Mouse (Mus musculus) gonadal fat pad, adult 2 months (tissue): Measurements from ENCODE around the gene Slc39a10. TPM values are rescaled to one million over a fixed set of nuclear protein-coding genes. Genes with fewer than 3 reads are reported as not detected.
"Not testable (repeated sequence)": the region's sequence is repeated elsewhere in the genome, so short reads cannot be mapped to it uniquely, and the experiment has no call there.

Source experiments
- DNase-seq: peaks from one replicate; pipeline ENCODE4 v3.0.0-alpha.2; 2012; ENCODE audit warnings: low read depth
- polyA plus RNA-seq: library from polyadenylated mRNA; depleted of rRNA; stranded (reverse); fragments of >200 nt; gene quantifications from 2 replicates; pipeline ENCODE4 v1.2.3, GENCODE M21; 2012

Gene Slc39a10
- polyA plus RNA-seq, 1 experiment, result 11.9 TPM

DNA sequence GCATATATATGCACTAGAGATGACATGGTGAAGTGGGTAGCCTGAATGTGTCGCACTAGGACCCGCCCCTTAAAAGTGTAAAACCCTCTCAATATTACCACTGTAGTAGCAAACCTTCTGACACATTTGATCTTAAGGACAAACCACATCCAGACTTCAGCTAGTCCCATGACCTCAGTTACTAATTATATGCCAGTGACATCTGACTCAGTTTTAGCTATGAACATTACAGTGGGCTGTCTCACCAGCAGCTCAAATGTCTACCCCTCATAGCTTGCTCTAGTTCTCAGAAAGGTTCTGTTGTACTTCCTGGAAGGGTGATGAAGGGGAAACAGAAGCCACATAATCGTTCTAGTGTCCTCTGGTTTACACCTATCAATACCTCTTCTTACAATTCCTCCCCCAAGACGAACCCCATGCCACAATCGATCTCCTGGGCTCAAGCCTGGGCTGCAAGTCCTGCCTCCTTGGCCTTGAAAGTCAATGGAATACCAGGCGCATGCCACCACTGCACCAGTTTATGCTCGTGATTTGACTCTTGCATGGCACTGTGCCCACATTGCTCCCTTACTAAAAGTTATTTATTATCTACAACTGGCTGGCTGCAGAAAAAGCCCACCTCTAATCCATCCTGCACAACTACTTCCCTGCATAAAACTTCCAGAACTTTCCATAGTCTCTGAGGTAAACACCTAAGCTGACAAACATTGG lies 28.3 kb downstream of the Slc39a10 start:
- DNase-seq, result no peak

DNA sequence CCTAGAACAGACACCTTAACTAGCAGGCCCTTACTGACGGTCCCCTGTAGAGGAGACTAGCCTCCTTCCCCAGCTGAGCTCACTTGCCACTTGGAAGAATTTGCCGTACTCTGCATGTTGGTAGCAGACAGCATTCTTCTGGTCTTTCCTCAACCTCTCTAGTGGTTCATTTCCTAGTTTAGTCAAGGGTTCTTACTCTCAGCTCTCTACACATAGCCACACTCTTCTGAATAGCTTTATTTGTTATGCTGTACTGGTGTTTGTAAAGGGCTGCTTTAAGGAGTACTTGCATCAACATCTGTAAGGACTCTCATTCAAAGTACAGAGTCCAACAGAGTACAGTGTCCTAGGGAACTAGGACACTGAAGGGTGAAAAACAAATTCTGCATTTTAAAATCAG lies 29.2 kb downstream of the Slc39a10 start:
- no peak for DNase-seq

DNA sequence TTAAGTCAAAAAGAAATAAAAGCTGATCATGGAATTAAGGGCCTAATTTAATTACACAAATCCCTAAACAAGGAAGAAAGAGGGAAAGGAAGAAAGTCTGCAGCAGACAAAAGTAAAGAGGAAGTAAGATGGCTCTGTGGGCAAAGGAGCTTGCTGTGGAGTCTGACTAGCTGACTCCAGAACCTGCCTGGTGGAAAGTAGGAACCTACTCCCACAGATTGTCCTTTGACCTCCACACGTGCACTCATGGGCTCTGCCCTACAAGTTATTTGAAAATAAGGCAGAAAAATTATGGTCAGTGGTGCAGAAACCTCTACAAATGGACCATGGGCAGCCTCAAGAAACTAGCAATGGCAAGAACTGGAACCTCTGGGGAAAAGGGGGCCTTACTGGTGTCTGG lies 32.6 kb downstream of the Slc39a10 start:
- no peak for DNase-seq

DNA sequence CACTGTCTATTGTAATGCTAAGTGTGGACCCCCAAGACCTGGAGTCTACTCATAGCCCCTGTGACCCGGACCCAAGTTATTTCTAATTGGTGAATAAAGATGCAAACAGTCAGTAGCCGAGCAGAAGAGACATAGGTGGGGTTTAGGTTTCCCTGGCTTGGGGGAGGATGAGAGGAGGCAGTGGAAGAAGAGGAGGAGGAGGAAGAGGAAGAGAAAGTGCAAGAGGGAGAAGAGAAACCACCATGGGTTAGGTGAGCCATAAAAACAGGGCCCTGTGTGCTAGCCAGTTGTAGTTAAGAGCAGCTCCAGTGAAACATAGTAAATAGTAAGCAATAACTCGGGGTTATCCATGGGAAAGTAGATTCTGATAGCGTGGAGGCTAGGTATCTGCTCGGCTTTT lies 34.1 kb downstream of the Slc39a10 start:
- DNase-seq, result no peak

DNA sequence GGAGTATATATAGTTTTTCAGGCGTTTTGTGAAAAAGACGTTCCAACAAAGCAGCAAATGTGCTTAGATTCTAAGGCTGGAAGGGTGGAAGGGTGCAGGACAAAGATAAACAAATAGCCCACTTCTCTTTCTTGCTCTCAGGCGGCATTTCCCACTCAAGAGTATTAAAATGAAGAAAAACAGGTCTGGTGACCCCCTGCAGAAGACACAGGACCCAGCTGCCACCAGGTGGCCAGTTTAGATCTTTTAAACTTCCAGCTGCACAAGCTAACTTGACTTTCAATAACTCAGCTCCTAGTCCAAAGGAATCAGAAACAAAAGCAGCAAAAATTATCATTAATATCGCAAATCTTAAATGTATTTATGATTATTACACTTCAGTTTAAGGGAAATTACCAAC lies 36.2 kb downstream of the Slc39a10 start:
- no peak for DNase-seq

DNA sequence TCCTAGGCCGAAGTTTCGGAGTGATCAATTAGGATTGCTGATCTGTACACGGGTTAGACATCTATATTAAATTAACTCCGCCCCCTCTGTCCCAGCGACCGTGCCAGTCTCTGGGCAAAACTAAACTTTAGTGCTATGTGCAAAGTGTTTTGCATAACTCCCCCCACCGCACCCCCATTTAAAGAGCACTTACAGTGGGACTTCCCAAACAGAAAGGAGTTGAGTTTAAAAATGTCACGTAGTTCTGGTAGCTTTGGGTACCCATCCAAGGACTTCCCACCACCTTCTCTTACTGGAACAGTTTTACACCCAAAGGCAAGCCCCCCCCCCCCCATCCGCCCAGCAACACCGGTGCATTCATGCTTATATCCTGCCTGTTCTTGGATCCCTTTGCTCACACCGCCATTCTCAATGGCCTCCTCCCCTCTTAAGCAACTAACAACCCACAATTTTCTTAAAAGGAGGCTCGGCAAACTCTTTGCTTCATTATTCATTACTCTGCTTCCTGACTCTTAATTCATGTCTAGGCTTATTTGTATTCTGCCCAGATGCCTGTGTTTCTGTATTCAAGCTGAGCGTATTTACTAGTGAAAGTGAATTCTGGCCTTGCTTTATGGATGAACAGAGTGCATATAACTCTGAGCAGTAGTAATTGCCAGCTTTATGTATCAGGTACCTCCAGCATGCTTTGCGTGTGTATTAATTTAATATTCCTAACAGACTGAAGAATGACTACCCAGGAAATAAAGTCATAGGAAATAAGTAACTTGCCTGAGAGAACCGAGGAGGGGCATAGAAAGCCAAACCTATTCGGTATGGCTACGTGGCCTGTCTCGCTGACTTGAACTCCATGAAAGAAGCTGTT lies 38.4 kb downstream of the Slc39a10 start:
- DNase-seq, result no peak

DNA sequence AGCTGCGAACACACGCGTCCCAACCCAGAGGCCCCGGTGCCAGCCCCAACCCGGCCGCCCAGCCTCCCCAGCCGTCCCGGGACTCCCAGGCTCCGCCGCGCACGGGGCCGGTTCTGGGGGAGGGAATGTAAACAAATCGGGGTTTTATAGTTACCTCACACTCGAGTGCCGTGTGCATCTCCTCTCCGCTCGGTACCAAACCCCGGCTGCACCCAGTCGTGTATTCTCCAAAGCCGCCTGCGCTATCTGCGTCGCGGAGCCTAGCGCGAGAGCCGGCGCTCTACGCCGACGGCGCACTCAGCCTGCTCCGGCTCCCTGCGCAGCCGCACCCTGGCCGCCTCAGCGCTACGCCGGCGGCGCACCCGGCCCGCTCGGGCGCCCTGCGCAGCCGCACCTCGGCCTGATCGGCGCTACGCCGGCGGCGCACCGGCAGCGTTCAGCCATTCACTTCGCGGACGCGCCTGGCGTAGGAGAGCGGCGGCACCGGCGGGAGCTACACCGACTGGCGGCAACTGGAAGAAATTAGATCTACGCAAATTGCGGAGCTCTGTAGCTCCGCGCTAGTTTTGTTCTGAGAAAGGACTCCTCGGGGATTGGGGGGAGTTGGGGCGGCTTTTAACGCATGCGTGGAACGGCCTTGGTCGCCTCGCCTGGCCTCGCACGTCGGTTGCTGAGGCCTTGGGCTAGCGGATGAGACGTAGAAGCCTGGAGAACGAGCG lies 39.2 kb downstream of the Slc39a10 start:
- no peak for DNase-seq

DNA sequence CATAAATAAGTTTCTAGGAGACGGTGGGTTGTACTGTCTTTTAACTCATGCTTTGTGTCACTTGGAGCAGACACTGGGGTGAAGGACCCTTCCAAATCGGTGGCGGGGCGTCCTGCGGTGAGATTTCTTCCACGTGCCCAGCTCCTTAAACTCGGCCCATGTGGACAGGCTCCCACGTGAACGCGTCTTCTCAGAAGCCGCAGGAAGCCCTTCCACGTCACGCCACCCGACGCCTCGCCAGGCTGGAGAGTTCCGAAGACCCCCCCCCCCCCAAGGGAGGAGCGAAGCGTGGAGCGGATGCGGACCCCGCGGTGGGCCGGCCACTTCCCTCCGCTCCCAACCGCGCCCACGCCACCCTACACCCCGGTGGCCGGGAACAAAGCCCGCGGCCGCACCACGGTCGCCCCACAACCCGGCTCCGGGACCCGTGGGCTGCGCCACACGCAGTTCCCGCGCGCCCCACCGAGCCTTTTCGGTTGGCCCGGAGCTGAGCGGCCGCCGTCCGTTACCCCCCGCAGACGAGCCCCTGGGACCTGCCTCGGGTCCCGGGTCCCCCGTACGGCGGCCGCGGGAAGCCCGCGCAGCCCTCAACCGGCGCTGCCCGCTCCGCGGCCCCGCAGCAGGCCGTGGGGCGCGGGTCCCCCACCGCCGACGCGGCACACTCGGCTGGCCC lies 39.9 kb downstream of the Slc39a10 start:
- no peak for DNase-seq

DNA sequence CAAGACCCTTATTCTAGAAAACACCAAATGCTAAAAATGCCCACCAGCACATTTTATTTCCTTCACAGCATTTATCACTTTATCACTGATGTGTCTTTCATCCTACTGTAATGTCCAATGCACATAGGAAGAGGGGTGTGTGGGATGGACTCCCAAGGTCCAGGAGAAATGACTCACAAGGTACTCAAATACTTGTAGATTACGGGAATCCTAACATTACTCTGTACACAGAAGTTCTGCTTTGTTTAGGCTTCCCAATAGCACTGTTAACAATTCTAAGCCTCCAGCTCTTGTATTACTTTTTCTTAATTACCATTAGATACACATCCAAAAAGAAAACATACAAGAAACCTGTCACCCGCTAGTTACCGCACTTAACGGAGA lies 40.4 kb downstream of the Slc39a10 start:
- DNase-seq, result no peak

DNA sequence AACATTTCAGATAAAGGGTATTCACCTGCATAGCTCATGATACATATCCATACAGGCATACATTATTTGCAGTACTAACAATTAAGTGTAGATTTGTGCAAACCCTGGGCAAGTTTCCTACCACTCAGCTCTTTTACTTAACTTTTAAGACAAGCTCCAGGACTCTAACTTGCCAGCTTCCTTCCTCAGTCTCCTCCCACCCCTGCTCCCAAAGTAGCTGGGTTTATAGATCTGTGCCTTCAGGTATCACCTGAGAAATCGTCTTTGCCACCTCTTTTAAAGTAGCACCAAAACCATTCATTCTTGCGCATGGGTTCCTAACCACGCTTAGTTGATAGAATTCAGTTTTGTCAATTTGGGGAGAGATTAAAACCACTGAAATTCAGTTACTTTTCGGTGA lies 41.1 kb downstream of the Slc39a10 start:
- DNase-seq, result no peak

DNA sequence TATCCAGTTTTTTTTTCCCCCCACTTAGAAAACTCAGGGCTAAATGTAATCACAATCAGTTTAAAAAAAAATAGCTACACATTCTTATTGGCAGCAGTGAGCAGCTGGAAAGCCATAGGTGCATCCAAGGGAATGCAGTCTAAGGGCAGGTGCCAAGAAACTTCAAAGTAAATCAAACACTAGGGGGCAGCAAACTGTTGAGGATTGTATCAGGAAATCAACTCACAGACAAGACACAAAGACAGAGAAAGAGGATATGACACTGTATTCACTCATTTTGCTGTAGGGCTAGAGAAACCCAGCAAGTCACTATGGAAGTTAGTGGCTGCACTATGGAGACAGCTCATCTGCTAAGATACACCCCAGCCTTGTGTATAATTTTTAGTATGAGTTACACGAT lies 42.9 kb downstream of the Slc39a10 start:
- DNase-seq, result no peak

DNA sequence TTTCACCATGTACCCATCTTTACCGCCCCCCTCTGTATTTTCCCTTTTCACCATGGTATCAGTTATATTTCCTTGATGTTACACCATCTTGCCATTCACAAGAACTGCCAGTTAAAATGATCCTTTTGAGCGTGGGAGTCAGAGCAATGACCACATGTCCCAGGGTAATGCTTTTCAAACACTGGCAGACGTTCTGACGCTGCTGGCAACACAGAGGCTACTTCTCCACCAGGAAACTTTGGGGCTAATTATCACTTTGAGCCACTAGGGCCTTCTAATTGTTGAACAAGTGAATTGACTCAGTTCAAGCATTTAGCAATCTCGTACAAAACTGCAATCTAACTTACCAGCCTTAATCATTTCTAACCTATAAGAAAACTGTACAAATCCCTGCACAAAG lies 47.4 kb downstream of the Slc39a10 start:
- no peak for DNase-seq

DNA sequence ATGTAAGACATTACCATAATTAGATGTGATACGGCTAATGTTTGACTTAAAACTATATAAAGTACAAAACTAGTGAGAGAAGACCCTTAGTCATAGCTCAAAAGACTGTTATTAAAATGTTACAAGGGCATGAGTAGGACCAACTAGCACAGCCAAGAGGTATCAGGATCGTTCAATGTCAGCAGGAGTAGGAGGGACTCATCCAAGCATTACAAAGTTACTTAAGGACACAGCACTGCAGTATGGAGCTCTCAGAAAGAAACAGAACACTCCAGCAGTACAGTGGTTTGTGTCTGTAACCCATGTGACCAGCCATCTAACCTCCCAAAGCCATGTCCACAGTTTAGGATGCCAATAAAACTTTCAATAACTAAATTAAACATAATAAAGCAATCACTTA lies 48.4 kb downstream of the Slc39a10 start:
- DNase-seq, result no peak

DNA sequence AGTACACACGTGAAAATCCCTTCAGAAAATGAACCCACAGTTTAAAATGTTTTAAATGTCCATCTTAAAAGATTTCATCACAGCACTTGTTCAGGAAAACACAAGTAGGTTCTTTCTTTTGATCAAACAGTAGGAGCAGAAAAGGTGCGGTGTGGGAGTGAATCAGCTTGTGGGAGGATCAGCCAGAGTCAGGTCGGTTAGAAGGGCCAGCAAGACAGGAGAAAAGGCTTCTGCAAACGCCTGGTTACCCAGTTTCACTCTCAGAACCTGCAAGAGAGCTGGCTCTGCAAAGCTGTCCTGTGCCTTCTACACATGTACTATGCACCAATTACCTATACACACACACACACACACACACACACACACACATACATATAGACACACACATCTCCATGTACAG lies 49.2 kb downstream of the Slc39a10 start:
- no peak for DNase-seq

DNA sequence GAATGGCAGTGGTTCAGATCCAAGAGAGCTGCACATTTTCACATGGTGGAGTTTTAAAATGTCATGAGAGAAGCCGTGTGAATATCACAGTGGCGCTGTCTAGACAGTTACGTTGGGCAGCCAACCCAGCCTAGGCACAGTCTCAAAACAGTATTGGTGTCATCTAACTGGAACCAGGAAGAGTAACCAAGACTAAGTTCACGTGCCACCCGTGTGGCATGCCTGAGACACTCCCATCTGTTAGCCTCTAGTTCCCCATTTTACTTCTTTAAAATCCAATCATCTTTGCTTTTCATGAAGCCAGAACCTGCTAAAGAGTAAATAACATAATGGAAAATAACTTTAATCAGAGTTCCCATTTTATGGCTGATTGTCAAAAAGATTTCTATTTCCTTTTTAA lies 60.7 kb downstream of the Slc39a10 start:
- DNase-seq, result no peak

DNA sequence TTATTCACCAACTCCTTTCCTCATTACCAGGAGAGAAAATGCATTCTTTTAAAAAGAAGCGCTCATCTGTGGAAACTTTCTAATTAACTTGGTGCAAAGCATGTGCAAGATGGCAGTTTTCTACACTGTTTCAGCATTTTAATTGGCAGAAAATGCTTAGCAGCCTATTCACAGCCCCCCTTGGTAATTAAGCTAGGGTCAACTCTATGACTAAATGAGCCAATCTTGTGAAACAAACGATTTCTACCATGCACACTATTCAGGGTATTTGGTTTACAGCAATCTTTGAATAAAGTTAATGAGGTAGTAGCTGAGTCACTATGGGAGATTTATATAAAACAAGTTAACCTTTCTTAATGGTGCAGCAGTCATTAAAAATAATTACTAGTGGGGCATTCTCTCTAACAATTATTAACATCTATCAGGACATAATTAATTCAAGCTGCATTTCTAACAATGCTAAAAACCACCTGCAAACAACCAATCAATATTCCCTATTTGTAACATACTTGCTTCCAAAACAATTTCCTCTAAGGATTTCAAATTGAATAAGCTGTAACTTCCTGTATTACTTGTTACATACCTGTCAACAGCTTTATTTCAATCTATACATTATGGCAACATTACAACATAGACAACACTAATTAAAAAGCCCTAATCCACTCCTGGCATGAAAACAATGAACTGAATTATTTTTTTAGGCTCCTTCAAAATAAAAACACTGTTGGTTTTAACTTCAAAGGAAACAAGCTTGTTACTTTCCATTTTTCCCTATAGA lies 62.4 kb downstream of the Slc39a10 start:
- no peak for DNase-seq

DNA sequence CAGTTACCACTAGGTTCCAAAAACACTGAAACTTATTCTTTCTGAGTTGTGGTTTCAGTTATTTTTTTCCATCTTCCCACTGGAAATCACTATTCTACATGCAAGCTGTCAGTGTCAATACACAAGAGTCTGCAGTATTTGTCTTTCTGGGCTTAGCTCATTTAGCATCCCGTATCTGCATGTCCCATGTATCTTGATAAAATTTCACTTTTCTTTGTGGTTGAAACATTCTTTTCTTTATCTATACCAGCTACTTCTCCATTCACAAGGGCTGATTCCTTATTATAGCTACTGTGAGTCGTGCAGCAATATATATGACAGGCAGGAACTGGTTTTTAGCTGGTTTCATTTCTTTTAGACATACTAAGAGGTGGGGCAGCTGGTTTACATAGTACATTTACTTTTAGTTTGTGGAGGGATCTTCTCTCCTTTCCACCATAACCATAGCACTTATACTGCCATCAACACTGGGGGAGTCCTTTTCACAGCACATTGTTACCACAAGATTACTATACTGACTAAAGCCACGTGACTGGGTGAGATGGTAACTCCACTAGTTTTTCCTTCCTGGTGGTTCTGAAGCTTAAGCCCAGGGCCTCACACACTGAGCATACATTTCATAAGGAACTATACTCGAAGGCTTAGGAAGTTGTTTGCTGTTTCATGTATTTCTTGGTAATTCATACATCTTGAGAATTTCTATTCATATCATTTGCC lies 70.2 kb downstream of the Slc39a10 start:
- DNase-seq, result no peak

DNA sequence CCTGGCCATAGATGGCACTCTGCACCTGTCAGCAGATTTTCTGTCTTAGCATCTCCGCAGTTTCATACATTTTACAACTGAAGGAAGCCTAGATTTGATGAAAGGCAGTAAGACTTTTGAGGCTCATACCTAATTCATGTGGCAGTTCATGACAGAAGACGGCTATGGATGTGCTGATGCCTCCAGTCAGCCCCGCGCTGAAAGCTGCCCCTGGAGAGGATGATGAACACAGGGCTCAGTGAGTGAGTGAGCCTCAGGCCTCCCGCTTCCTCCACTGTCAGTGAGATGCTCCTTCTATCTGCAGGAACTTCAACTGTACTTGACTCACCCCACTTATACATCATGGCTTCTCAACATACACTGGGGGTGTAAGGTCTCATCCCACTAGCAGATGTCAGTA lies 74.7 kb downstream of the Slc39a10 start:
- no peak for DNase-seq

DNA sequence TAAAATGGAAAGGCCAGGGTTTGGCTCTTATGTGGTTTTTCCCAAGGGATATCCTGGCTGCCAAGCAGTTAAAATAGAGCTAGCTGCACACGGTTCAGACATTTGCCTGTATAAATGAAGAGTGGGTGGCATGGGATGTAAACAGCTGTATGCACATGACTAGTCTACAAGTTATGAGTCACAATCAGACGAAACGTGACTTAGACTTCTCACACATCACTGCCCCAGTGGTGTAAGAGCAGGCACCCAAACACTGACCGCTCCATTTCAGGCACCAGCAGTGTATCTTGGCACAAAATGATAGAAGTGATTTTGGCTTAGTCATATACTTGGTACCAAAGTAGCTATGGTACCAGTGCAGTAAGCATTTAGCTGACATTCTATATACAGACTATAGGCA lies 84.0 kb downstream of the Slc39a10 start:
- DNase-seq, result not testable (repeated sequence)

DNA sequence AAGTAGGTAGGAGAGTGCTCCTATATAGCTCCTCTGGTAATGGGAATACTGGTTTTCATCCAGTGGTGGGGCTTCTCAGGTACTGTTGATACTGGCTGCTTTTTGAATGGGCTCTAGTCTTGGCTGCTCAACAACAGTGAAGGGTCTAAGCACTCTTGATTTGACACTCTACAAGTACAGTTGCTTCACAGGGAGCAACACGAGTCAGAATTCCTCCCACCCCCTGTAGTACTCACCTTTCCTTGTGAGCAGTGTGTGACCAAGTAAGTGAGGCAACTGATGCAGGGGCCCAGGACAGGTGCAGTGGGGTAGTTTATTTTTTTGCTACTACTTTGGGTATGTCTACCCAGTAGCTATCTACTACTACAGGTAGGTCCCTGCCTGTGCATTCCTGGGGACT lies 87.6 kb downstream of the Slc39a10 start:
- no peak for DNase-seq

DNA sequence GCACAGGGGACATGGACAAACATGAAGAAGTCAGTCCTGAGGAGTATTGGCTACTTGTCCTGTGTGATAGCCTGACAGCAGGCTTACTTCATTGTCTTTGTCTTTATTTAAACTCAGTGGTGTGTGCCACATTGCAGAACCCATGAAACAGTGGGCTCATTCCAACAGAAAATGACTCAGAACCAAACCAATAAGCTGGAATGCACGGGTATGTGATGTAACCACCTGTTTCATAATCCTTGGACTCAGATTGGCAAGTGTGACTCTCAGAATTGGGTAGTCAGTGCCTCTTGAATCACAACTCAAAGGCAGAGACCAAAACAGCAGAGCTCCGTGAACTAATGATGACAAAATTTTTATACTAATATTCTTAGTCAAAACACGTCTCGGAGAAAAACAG lies 110.4 kb downstream of the Slc39a10 start:
- peak; percentile 12 for DNase-seq
